Comparison of ENCODE assay signal across 20 mouse cellular contexts in the genomic region with DNA sequence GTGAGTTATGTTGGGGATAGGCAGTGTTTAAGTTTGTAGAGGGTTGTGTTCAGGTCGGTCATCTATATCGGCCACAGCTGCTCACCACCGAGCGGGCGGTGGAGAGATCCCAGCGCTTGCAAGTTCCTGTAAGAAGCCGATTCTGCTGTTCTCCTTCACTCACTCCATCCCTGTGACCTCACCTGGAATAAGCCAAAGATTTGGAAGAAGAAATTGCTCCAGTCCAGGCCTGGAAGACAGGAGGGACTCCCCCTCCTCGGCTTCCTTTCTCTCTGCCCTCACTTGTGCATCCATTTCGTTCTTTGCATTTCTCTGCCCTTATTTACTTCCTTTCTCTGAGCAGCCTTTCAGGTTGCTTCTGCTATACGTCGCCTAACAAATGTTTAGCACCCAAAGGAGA.
DNase-seq lines count a peak whose midpoint lies in the region; ATAC-seq and TF ChIP-seq lines count a peak whose summit lies in the region.
"Had no signal": no experiment of that assay in that cellular context is flagged by ENCODE, and none has a peak within 500 bp of the region (broad histone marks: within the 10 kb centered on the region; RNA-seq: fewer than 3 reads in every experiment).

No protein-coding gene starts in this region.

- H3K27ac ChIP-seq in layer of hippocampus, adult 2 months: peak overlapping the region; percentile 85; the same call in 1 of the 2 replicates
- no peak overlapping the region for H3K27ac ChIP-seq in forebrain, postnatal 0 days (ENCODE audit: low read depth, low read length)
- no peak overlapping the region for H3K27ac ChIP-seq in neural tube, embryonic 13.5 days (replicated peaks)
- H3K27ac ChIP-seq: embryonic facial prominence, embryonic 15.5 days; gastrocnemius, adult 2 months; limb, embryonic 15.5 days; stomach, embryonic 15.5 days had no signal

- TF ChIP-seq CTCF in layer of hippocampus, adult 2 months (conservative IDR thresholded peaks at IDR 0.05): no peak
- no peak for TF ChIP-seq CTCF in forebrain, postnatal 0 days (IDR thresholded peaks at IDR 0.05; ENCODE audit: low read depth)

- ATAC-seq in forebrain, postnatal 0 days: no peak
- no peak for ATAC-seq in neural tube, embryonic 13.5 days (ENCODE audit: low read depth)

- H3K4me1 ChIP-seq in forebrain, postnatal 0 days (ENCODE audit: insufficient read depth): no peaks in the 10 kb centered on the region; the same call in 1 of the 2 replicates
- H3K4me1 ChIP-seq in neural tube, embryonic 13.5 days (replicated peaks): peaks cover 26% of the 10 kb centered on the region

- 87% methylated on average over 11 of the region's 11 CpGs for WGBS in forebrain, postnatal 0 days
- 82% methylated on average over 11 of the region's 11 CpGs for WGBS in neural tube, embryonic 13.5 days

- DNase-seq in cerebellum, adult 9-11 months: peak; percentile 35
- DNase-seq in cerebellum, adult 11 months: no peak
- no peak for DNase-seq in layer of hippocampus, adult 2 months (ENCODE audit: low spot score in 2 of 2)
- DNase-seq in layer of hippocampus, adult 18-20 months (ENCODE audit: low spot score in 2 of 2): no peak
- no peak for DNase-seq in forebrain, postnatal 0 days
- no peak for DNase-seq in kidney, adult 9 months
- no peak for DNase-seq in Muller cell, postnatal 12 days (ENCODE audit: inconsistent ontology term)
- DNase-seq: adrenal gland, postnatal 25 days; gastrocnemius, adult 2 months; heart, adult 18-20 months; kidney, adult 2 months; kidney, postnatal 36 days; lung, postnatal 10 days; right cerebral cortex, postnatal 14 days; thymus, adult 2 months had no signal

- peak overlapping the region; percentile 75 for H3K4me2 ChIP-seq in forebrain, postnatal 0 days (ENCODE audit: low read depth)
- H3K4me2 ChIP-seq in neural tube, embryonic 13.5 days: peak overlapping the region; percentile 70
- H3K4me2 ChIP-seq: embryonic facial prominence, embryonic 15.5 days; limb, embryonic 15.5 days; stomach, embryonic 15.5 days had no signal

- H3K27me3 ChIP-seq in forebrain, postnatal 0 days (ENCODE audit: insufficient read depth, low read length): no peaks in the 10 kb centered on the region
- peaks cover 24% of the 10 kb centered on the region for H3K27me3 ChIP-seq in neural tube, embryonic 13.5 days

- no peaks in the 10 kb centered on the region for H3K9me3 ChIP-seq in forebrain, postnatal 0 days (ENCODE audit: low read length)
- H3K9me3 ChIP-seq in neural tube, embryonic 13.5 days: no peaks in the 10 kb centered on the region
- H3K9me3 ChIP-seq: embryonic facial prominence, embryonic 15.5 days; limb, embryonic 15.5 days; stomach, embryonic 15.5 days had no signal

- peak overlapping the region; percentile 73 for H3K4me3 ChIP-seq in layer of hippocampus, adult 2 months
- peak overlapping the region; percentile 60 for H3K4me3 ChIP-seq in forebrain, postnatal 0 days (ENCODE audit: low read depth, low read length)
- H3K4me3 ChIP-seq in neural tube, embryonic 13.5 days: peak overlapping the region; percentile 47
- H3K4me3 ChIP-seq: embryonic facial prominence, embryonic 15.5 days; gastrocnemius, adult 2 months; limb, embryonic 15.5 days; myocyte; stomach, embryonic 15.5 days had no signal

- no peaks in the 10 kb centered on the region for H3K36me3 ChIP-seq in forebrain, postnatal 0 days (ENCODE audit: insufficient read depth)
- no peaks in the 10 kb centered on the region for H3K36me3 ChIP-seq in neural tube, embryonic 13.5 days
- H3K36me3 ChIP-seq: embryonic facial prominence, embryonic 15.5 days; limb, embryonic 15.5 days; stomach, embryonic 15.5 days had no signal

- 0 out of 2 replicates have a peak overlapping the region, but pooled peaks have one; percentile 71 for H3K9ac ChIP-seq in forebrain, postnatal 0 days
- H3K9ac ChIP-seq in neural tube, embryonic 13.5 days: peak overlapping the region; percentile 70; the same call in 1 of the 2 replicates
- H3K9ac ChIP-seq: embryonic facial prominence, embryonic 15.5 days; limb, embryonic 15.5 days; stomach, embryonic 15.5 days had no signal
